Mouse (Mus musculus) embryonic fibroblast, embryonic 13.5 days (primary cell): Measurements from ENCODE around the gene Pptc7.
A peak's percentile ranks its signal among the peaks of the same experiment; 100 is the strongest.

Experiments
- CTCF ChIP-seq: IDR thresholded peaks from 2 replicates; pipeline ENCODE4 v1.5.1; 2011; ENCODE audit warnings: mild to moderate bottlenecking, control low read depth, low read length, moderate library complexity, borderline replicate concordance; ENCODE audit not compliant: insufficient read depth
- POLR2A ChIP-seq: IDR thresholded peaks from 2 replicates; pipeline ENCODE4 v1.6.1; 2011; ENCODE audit warnings: low read depth, mild to moderate bottlenecking, control low read depth, low read length, moderate library complexity

GRCm38 (mm10) chr5:122372192-122372769 lies 88.1 kb downstream of the Pptc7 start, which contains the start of gene Fam216a:
- TF ChIP-seq POLR2A (peak; percentile 77), CTCF (no peak)
